Mouse (Mus musculus) v-Abl transformed pro-B cells (cell line): ENCODE results near the gene Gm10097.

Experiments used
- in situ Hi-C, 2 experiments: fragments of 400-800 bp; cut with MboI; formaldehyde crosslinking; loops; one replicate each; pipeline ENCODE4 v1.15.1; 2025; ENCODE audit not compliant: unreplicated experiment in 2 of 2

Gm10097 gene

GRCm38 (mm10) chr10:5068676-5069265, at the start of gene Gm10097:
TSS of gene Gm10097 (plus strand) at chr10:5069192.
- in situ Hi-C loops, result no loop called here

- in situ Hi-C loops, result no loop called here
Measured at GRCm38 (mm10) chr10:5025906-5026305, 43.1 kb upstream of the Gm10097 start.

- in situ Hi-C loops, result no loop called here
Measured at GRCm38 (mm10) chr10:5027208-5027607, 41.8 kb upstream of the Gm10097 start.

GRCm38 (mm10) chr10:5028301-5028700, 40.7 kb upstream of the Gm10097 start:
- in situ Hi-C loops, result no loop called here

- in situ Hi-C loops, result no loop called here
Measured at GRCm38 (mm10) chr10:5029161-5029560, 39.8 kb upstream of the Gm10097 start.

GRCm38 (mm10) chr10:5029883-5030282, 39.1 kb upstream of the Gm10097 start:
- in situ Hi-C loops, result no loop called here

- in situ Hi-C loops, result no loop called here
Measured at GRCm38 (mm10) chr10:5032192-5033048, 36.6 kb upstream of the Gm10097 start.

GRCm38 (mm10) chr10:5041254-5041653, 27.7 kb upstream of the Gm10097 start:
- in situ Hi-C loops, result no loop called here

GRCm38 (mm10) chr10:5044481-5044880, 24.5 kb upstream of the Gm10097 start:
- in situ Hi-C loops, result no loop called here

- in situ Hi-C loops, result no loop called here
Measured at GRCm38 (mm10) chr10:5045213-5045612, 23.8 kb upstream of the Gm10097 start.

- in situ Hi-C loops, result no loop called here
Measured at GRCm38 (mm10) chr10:5045671-5046070, 23.3 kb upstream of the Gm10097 start.

GRCm38 (mm10) chr10:5056243-5056735, 12.7 kb upstream of the Gm10097 start:
- in situ Hi-C loops, result no loop called here

- in situ Hi-C loops, result no loop called here
Measured at GRCm38 (mm10) chr10:5056940-5057339, 12.1 kb upstream of the Gm10097 start.

GRCm38 (mm10) chr10:5057661-5058060, 11.3 kb upstream of the Gm10097 start:
- in situ Hi-C loops, result no loop called here

- in situ Hi-C loops, result no loop called here
Measured at GRCm38 (mm10) chr10:5058876-5059275, 10.1 kb upstream of the Gm10097 start.

- in situ Hi-C loops, result no loop called here
Measured at GRCm38 (mm10) chr10:5059983-5060382, 9.0 kb upstream of the Gm10097 start.

- in situ Hi-C loops, result no loop called here
Measured at GRCm38 (mm10) chr10:5067113-5067512, 1.9 kb upstream of the Gm10097 start.

- in situ Hi-C loops, result no loop called here
Measured at GRCm38 (mm10) chr10:5070168-5070940, 1.4 kb downstream of the Gm10097 start.

- in situ Hi-C loops, result no loop called here
Measured at GRCm38 (mm10) chr10:5070941-5071231, 1.9 kb downstream of the Gm10097 start.

GRCm38 (mm10) chr10:5072054-5072453, 3.1 kb downstream of the Gm10097 start:
- in situ Hi-C loops, result no loop called here

GRCm38 (mm10) chr10:5075724-5076123, 6.7 kb downstream of the Gm10097 start:
- in situ Hi-C loops, result no loop called here
